Mouse (Mus musculus): ENCODE results near the gene Gm20388.
A peak's percentile ranks its signal among the peaks of the same experiment; 100 is the strongest.

Gm20388 gene

GRCm38 (mm10) chr8:123766516-123766915 lies 3855.9 kb downstream of the Gm20388 start:
- DNase-seq = no peak

- DNase-seq = no peak
These were observed 3857.2 kb downstream of the Gm20388 start for GRCm38 (mm10) chr8:123767874-123768273.

GRCm38 (mm10) chr8:123768492-123769356 lies 3858.1 kb downstream of the Gm20388 start:
- peak; percentile 70 for DNase-seq

GRCm38 (mm10) chr8:123773468-123773867 lies 3862.8 kb downstream of the Gm20388 start:
- DNase-seq = no peak

- no peak for DNase-seq
These were observed 3863.8 kb downstream of the Gm20388 start for GRCm38 (mm10) chr8:123774491-123774890.

GRCm38 (mm10) chr8:123777319-123777718 lies 3866.7 kb downstream of the Gm20388 start:
- peak; percentile 73 for DNase-seq

GRCm38 (mm10) chr8:123780471-123780870 lies 3869.8 kb downstream of the Gm20388 start:
- DNase-seq = no peak

- DNase-seq = no peak
These were observed 3870.6 kb downstream of the Gm20388 start for GRCm38 (mm10) chr8:123781256-123781655.

- DNase-seq = peak; percentile 89
These were observed 3873.0 kb downstream of the Gm20388 start for GRCm38 (mm10) chr8:123783525-123784249.

GRCm38 (mm10) chr8:123786166-123786565 lies 3875.5 kb downstream of the Gm20388 start:
- no peak for DNase-seq

GRCm38 (mm10) chr8:123786644-123787043 lies 3876.0 kb downstream of the Gm20388 start:
- no peak for DNase-seq

- peak; percentile 19 for DNase-seq
These were observed 3876.7 kb downstream of the Gm20388 start for GRCm38 (mm10) chr8:123787254-123787897.

- no peak for DNase-seq
These were observed 3878.0 kb downstream of the Gm20388 start for GRCm38 (mm10) chr8:123788416-123789170.

GRCm38 (mm10) chr8:123789461-123789860 lies 3878.8 kb downstream of the Gm20388 start:
- no peak for DNase-seq

- peak; percentile 90 for DNase-seq
These were observed 3879.3 kb downstream of the Gm20388 start for GRCm38 (mm10) chr8:123789970-123790369.

- no peak for DNase-seq
These were observed 3880.6 kb downstream of the Gm20388 start for GRCm38 (mm10) chr8:123791101-123791844.

- DNase-seq = no peak
These were observed 3881.2 kb downstream of the Gm20388 start for GRCm38 (mm10) chr8:123791845-123792225.

GRCm38 (mm10) chr8:123793900-123794299 lies 3883.3 kb downstream of the Gm20388 start:
- DNase-seq = no peak

- no peak for DNase-seq
These were observed 3884.1 kb downstream of the Gm20388 start for GRCm38 (mm10) chr8:123794766-123795165.

- no peak for DNase-seq
These were observed 3886.1 kb downstream of the Gm20388 start for GRCm38 (mm10) chr8:123796758-123797157.

- no peak for DNase-seq
These were observed 3887.3 kb downstream of the Gm20388 start for GRCm38 (mm10) chr8:123797928-123798327.

- no peak for DNase-seq
These were observed 3888.8 kb downstream of the Gm20388 start for GRCm38 (mm10) chr8:123799434-123799833.
